Mouse (Mus musculus): ENCODE results near the gene Notch2. TPM values are rescaled to one million over a fixed set of nuclear protein-coding genes. Genes with fewer than 3 reads are reported as not detected.

Notch2 gene
- total and polyA plus RNA-seq, 2 experiments from 2014 or later, result 8.1 to 28.4 TPM

GRCm38 (mm10) chr3:98086860-98087259 is 73.5 kb downstream of the Notch2 start:
- H3K27me3 ChIP-seq (ENCODE audit: insufficient read depth, low read length), result no peaks in the 10 kb centered on the region
- no peak for DNase-seq
- H3K36me3 ChIP-seq (ENCODE audit: insufficient read depth), result no peaks in the 10 kb centered on the region
- H3K4me1 ChIP-seq (ENCODE audit: insufficient read depth), result no peaks in the 10 kb centered on the region
- 92% methylated on average over 5 of the region's 5 CpGs for WGBS
- H3K4me3 ChIP-seq (ENCODE audit: low read depth, low read length), result no peak overlapping the region
- no peak overlapping the region for H3K9ac ChIP-seq
- no peak overlapping the region for H3K27ac ChIP-seq (ENCODE audit: low read depth, low read length)
- no peak overlapping the region for H3K4me2 ChIP-seq (ENCODE audit: low read depth)
- no peak for TF ChIP-seq CTCF (IDR thresholded peaks at IDR 0.05; ENCODE audit: low read depth)
- H3K9me3 ChIP-seq (ENCODE audit: low read length), result no peaks in the 10 kb centered on the region
- ATAC-seq, result no peak

GRCm38 (mm10) chr3:98087551-98087950 is 74.2 kb downstream of the Notch2 start:
- no peak for TF ChIP-seq CTCF (IDR thresholded peaks at IDR 0.05; ENCODE audit: low read depth)
- Histone ChIP-seq H3K27ac (ENCODE audit: low read depth, low read length) (no peak overlapping the region), H3K27me3 (ENCODE audit: insufficient read depth, low read length) (no peaks in the 10 kb centered on the region), H3K36me3 (ENCODE audit: insufficient read depth) (no peaks in the 10 kb centered on the region), H3K4me2 (ENCODE audit: low read depth) (no peak overlapping the region), H3K9ac (no peak overlapping the region), H3K4me1 (ENCODE audit: insufficient read depth) (no peaks in the 10 kb centered on the region), H3K9me3 (ENCODE audit: low read length) (no peaks in the 10 kb centered on the region), H3K4me3 (ENCODE audit: low read depth, low read length) (no peak overlapping the region)
- whole genome bisulfite sequencing, result 88% methylated on average over 3 of the region's 3 CpGs
- ATAC-seq (no peak), DNase-seq (no peak)

- ATAC-seq, result peak; percentile 53
- no peak for TF ChIP-seq CTCF (IDR thresholded peaks at IDR 0.05; ENCODE audit: low read depth)
- H3K27me3 ChIP-seq (ENCODE audit: insufficient read depth, low read length), result no peaks in the 10 kb centered on the region
- no peak overlapping the region for H3K9ac ChIP-seq
- DNase-seq, result peak; percentile 35
- no peak overlapping the region for H3K27ac ChIP-seq (ENCODE audit: low read depth, low read length)
- 58% methylated on average over 5 of the region's 5 CpGs for WGBS
- no peaks in the 10 kb centered on the region for H3K9me3 ChIP-seq (ENCODE audit: low read length)
- no peak overlapping the region for H3K4me2 ChIP-seq (ENCODE audit: low read depth)
- H3K4me3 ChIP-seq (ENCODE audit: low read depth, low read length), result no peak overlapping the region
- H3K36me3 ChIP-seq (ENCODE audit: insufficient read depth), result no peaks in the 10 kb centered on the region
- no peaks in the 10 kb centered on the region for H3K4me1 ChIP-seq (ENCODE audit: insufficient read depth)
Measured at GRCm38 (mm10) chr3:98089702-98090101, 76.4 kb downstream of the Notch2 start.

GRCm38 (mm10) chr3:98090129-98090528 is 76.8 kb downstream of the Notch2 start:
- H3K36me3 ChIP-seq (ENCODE audit: insufficient read depth), result no peaks in the 10 kb centered on the region
- ATAC-seq, result peak; percentile 12; the same call in 1 of the 2 replicates
- H3K9me3 ChIP-seq (ENCODE audit: low read length), result no peaks in the 10 kb centered on the region
- no peak overlapping the region for H3K4me2 ChIP-seq (ENCODE audit: low read depth)
- DNase-seq, result no peak
- TF ChIP-seq CTCF (IDR thresholded peaks at IDR 0.05; ENCODE audit: low read depth), result no peak
- WGBS, result 67% methylated on average over 8 of the region's 8 CpGs
- no peaks in the 10 kb centered on the region for H3K27me3 ChIP-seq (ENCODE audit: insufficient read depth, low read length)
- no peak overlapping the region for H3K9ac ChIP-seq
- H3K4me1 ChIP-seq (ENCODE audit: insufficient read depth), result no peaks in the 10 kb centered on the region
- H3K4me3 ChIP-seq (ENCODE audit: low read depth, low read length), result no peak overlapping the region
- H3K27ac ChIP-seq (ENCODE audit: low read depth, low read length), result no peak overlapping the region

GRCm38 (mm10) chr3:98092680-98093370 is 79.5 kb downstream of the Notch2 start:
- H3K9ac ChIP-seq, result no peak overlapping the region
- H3K9me3 ChIP-seq (ENCODE audit: low read length), result no peaks in the 10 kb centered on the region
- TF ChIP-seq CTCF (IDR thresholded peaks at IDR 0.05; ENCODE audit: low read depth), result no peak
- no peak overlapping the region for H3K27ac ChIP-seq (ENCODE audit: low read depth, low read length)
- 75% methylated on average over 10 of the region's 10 CpGs for WGBS
- no peaks in the 10 kb centered on the region for H3K36me3 ChIP-seq (ENCODE audit: insufficient read depth)
- H3K27me3 ChIP-seq (ENCODE audit: insufficient read depth, low read length), result no peaks in the 10 kb centered on the region
- ATAC-seq (no peak), DNase-seq (peak; percentile 22)
- H3K4me1 ChIP-seq (ENCODE audit: insufficient read depth), result no peaks in the 10 kb centered on the region
- no peak overlapping the region for H3K4me2 ChIP-seq (ENCODE audit: low read depth)
- no peak overlapping the region for H3K4me3 ChIP-seq (ENCODE audit: low read depth, low read length)

GRCm38 (mm10) chr3:98093954-98094353 is 80.6 kb downstream of the Notch2 start:
- no peak for DNase-seq

GRCm38 (mm10) chr3:98094629-98095583 is 81.6 kb downstream of the Notch2 start:
- no peak overlapping the region for H3K4me2 ChIP-seq (ENCODE audit: low read depth)
- no peak overlapping the region for H3K9ac ChIP-seq
- H3K27me3 ChIP-seq (ENCODE audit: insufficient read depth, low read length), result no peaks in the 10 kb centered on the region
- no peaks in the 10 kb centered on the region for H3K36me3 ChIP-seq (ENCODE audit: insufficient read depth)
- no peaks in the 10 kb centered on the region for H3K9me3 ChIP-seq (ENCODE audit: low read length)
- H3K4me1 ChIP-seq (ENCODE audit: insufficient read depth), result no peaks in the 10 kb centered on the region
- 54% methylated on average over 17 of the region's 17 CpGs for WGBS
- no peak overlapping the region for H3K27ac ChIP-seq (ENCODE audit: low read depth, low read length)
- DNase-seq (no peak), ATAC-seq (peak; percentile 23; the same call in 1 of the 2 replicates)
- H3K4me3 ChIP-seq (ENCODE audit: low read depth, low read length), result no peak overlapping the region
- TF ChIP-seq CTCF (IDR thresholded peaks at IDR 0.05; ENCODE audit: low read depth), result no peak

More at GRCm38 (mm10) chr3:98093954-98094353, 80.6 kb downstream of the Notch2 start:
- WGBS, result 39% methylated on average over 5 of the region's 5 CpGs
- no peak for TF ChIP-seq CTCF (IDR thresholded peaks at IDR 0.05; ENCODE audit: low read depth)
- Histone ChIP-seq H3K9me3 (ENCODE audit: low read length) (no peaks in the 10 kb centered on the region), H3K4me1 (ENCODE audit: insufficient read depth) (no peaks in the 10 kb centered on the region), H3K36me3 (ENCODE audit: insufficient read depth) (no peaks in the 10 kb centered on the region), H3K27ac (ENCODE audit: low read depth, low read length) (no peak overlapping the region), H3K4me3 (ENCODE audit: low read depth, low read length) (no peak overlapping the region), H3K4me2 (ENCODE audit: low read depth) (no peak overlapping the region), H3K9ac (no peak overlapping the region), H3K27me3 (ENCODE audit: insufficient read depth, low read length) (no peaks in the 10 kb centered on the region)
- ATAC-seq, result peak; percentile 17; the same call in 1 of the 2 replicates
